Mouse (Mus musculus) monocyte, adult 2 months (primary cell): ENCODE measurements around the gene Nav2.

Experiments used
- DNase-seq, 2 experiments: peaks; one replicate each; pipeline ENCODE4 v3.0.0; 2022; ENCODE audit warnings: low spot score in 2 of 2, low read depth in 1 of 2

Nav2 gene

GRCm38 (mm10) chr7:49145749-49146670 is 237.5 kb downstream of the Nav2 start:
- no peak for DNase-seq

DNA sequence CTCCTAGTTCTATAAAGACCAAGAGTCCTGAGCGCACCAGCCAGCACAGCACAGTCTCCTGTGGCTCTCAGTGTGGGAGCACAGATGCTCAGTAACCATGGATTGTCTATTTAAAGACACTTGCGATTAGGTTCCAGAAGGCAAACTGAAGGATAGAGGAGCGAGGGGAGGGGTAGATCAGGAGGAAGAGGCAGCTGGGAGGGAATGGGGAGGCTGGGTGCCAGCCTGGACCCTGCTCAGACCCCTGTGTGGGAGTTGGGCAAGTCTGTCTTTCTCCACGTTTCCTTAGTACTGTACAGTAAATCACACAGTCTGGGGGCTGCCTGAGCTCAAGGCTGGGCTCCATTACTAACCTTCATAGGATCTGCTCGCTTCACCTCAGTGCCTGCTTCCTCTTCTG is 243.8 kb downstream of the Nav2 start:
- DNase-seq: no peak

GRCm38 (mm10) chr7:49152713-49153112 is 244.2 kb downstream of the Nav2 start:
- DNase-seq: no peak

DNA sequence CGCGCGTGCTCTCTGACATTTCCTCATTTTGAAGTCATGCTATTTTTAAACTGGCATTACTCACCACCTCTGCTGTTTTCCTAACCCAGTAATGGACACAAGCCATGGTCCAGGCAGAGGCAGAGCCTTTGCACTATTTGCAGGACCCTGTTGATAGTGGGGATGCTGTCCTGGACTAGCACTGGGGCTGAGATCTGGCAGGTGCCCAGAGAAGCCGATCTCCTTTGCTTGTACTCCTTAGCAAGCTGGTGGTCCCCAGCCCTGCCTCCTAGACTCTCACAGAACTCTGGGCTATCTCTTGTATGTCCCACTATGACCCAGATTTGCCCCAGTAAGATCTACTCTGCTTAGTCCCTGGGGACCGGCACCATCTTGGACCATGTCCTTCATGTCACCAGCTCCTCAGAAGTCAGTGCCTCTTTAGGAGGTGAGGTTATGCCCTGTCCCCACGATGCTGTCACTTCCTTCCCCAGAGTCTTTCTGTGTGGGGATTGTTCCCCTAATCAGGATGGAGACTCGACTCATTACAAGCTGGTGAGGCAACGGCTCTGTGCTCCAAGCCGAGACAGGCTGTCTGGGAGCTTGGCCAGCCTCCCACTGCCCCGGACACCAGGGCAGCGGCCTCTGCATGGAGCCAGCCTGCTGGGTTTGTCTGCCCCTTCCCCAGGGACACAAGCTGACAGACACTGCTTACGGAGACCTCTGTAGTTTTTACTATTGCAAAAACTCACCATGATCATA is 250.3 kb downstream of the Nav2 start:
- no peak for DNase-seq

- DNase-seq: no peak
These were observed 251.4 kb downstream of the Nav2 start for GRCm38 (mm10) chr7:49159646-49160555.

DNA sequence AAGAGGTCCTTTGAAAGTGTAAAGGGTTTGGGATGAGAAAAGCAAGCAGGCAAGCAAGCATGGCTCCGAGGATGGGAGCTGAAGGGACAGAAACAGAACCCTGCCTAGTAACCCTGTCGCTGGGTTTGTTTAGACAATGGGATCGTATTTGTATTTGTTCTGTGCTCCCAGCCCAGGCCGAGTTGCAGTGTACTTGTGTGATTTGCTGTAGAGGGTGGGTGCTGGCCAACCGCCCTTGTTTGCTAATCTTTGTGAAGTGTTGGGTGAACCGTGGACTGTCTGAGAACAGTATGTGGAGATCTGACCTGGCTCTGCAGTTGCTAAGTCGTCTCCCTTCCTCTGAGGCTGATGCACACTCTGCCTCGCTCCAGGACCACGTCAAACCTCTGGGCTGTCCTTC is 253.6 kb downstream of the Nav2 start:
- no peak for DNase-seq

DNA sequence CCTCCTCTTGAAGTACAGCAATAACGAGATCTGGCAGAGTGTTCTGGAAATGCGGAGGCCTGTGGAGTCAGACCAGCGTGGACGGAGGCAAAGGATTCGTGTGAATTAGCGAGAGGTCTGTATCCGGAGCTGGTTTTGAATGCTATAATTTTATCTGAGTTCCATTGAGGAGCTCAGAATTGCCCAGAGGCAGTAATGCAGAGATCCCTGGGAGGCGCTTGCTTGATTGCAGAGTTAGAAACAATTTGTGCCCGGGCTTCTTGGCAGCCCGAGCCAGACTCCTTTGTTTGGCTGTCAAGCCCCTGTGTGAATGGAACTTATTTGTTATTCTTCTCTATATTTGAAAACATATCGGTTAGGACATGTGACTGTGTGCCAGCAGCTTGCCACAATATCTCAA is 255.3 kb downstream of the Nav2 start:
- no peak for DNase-seq

GRCm38 (mm10) chr7:49164868-49165267 is 256.4 kb downstream of the Nav2 start:
- no peak for DNase-seq

DNA sequence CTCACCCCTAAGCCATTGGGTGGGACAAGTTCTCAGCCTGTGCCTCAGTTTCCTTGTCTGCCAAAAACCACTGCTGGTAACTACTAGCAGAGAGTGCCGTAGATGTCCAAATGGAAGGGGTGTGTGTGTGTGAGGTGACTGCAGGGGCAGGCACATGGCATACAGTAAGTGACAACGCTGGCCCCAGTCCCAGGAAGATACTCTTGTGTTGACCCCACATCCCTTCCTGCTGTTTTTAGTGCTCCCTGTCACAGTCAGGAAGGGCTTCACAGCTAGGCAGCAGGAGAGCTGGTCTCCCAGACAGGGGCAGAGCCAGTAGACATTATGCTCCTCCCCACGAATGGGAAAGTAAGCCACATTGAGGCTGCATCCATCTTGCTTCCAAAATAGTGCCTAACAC is 264.4 kb downstream of the Nav2 start:
- DNase-seq: no peak

GRCm38 (mm10) chr7:49175784-49176409 is 267.4 kb downstream of the Nav2 start:
- no peak for DNase-seq

DNA sequence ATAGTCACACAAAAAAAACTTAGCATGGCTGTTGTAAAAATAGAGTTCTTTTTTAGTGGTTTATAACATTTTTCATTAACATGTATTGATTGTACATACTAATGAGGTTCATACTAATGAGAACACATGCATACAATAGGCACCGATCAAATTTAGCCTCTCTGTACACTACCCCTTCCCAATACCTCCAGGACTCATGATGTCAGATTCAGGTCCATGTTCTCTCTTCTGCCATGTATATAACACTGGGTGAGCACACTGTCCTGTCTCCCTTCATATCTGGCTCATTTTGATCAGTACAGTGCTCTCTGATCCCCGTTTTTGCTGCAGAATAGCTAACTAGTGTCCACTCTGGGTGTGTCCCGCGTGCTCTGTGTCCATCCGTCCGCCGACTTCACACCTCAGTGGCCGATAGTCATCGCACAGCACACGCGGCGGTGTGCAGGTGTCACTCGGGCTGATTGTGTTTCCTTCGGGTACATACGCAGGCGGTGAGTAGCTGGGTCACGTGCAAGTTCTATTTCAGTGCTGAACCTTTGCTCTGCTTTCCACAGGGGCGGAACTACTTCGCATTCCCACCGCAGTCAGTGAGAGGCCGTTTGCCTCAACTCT is 268.2 kb downstream of the Nav2 start:
- DNase-seq: no peak

- no peak for DNase-seq
These were observed 269.7 kb downstream of the Nav2 start for GRCm38 (mm10) chr7:49178217-49178616.

GRCm38 (mm10) chr7:49181010-49181409 is 272.5 kb downstream of the Nav2 start:
- no peak for DNase-seq

DNA sequence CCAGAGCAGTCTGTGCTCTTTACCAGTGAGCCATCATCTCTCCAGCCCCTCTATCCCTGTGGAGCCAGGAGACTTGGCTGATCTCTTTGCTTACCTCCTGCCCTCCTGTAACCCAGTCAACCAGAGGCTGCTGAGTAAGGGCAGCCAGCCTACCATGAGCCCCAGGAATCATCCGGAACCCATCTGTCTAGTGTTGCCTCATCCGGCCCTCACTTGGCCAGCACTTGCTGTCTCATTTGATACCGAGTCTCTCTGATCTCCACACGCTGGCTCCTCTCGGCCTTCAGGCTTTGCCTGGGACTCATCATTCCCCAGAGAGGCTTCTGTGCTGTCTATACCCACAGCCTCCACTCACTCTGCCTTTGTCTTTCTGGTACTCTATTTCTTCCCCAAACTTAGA is 273.9 kb downstream of the Nav2 start:
- DNase-seq: no peak

DNA sequence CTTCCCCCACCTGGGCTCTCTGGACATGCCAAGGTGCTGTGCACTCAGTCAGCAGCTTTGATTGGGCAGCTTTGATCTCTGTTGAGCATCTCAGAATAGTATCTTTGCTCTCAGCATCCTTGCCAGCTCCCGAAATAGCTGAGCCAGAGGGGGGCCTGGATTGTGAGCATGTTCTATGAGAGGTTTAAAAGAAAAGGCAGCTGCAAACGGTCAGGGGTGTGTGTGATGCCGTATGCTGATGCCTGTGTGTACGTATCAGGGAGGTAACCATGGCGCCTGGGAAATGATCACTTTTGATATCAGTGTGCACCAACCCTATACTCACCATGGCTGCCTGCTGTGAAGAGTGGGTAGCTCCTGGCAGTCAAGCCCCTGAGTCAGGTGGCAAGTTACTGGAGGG is 275.2 kb downstream of the Nav2 start:
- DNase-seq: no peak

DNA sequence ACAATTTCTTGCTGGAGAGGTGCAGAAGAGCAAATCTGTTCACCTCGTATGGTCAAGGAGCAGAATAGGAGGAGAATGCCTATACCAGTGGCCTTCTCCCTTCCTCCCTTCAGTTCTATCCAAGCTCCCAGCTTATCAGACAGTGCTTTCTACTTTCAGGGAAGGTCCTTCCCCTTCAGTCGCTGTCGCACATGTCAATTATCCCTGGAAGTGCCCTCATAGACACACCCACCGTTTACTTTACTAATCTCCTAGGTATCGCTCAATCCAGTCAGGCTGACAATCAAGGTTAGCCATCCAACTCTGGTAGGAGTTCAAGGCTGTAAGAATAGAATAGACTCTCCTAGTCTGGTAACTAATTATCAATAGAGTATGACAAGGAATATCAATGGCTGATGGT is 277.5 kb downstream of the Nav2 start:
- no peak for DNase-seq

GRCm38 (mm10) chr7:49189364-49189763 is 280.8 kb downstream of the Nav2 start:
- no peak for DNase-seq

- no peak for DNase-seq
These were observed 281.9 kb downstream of the Nav2 start for GRCm38 (mm10) chr7:49190231-49190985.

GRCm38 (mm10) chr7:49191081-49191678 is 282.7 kb downstream of the Nav2 start:
- no peak for DNase-seq
